Mouse (Mus musculus): Measurements from ENCODE around the gene Gm10057. TPM values are rescaled to one million over a fixed set of nuclear protein-coding genes. Genes with fewer than 3 reads are reported as not detected.
"Not testable (repeated sequence)": the region's sequence is repeated elsewhere in the genome, so short reads cannot be mapped to it uniquely, and the experiment has no call there.

The Gm10057 gene
- polyA plus RNA-seq (2016; fragmentation: Nextera tagmentation; extraction: Ambion mirVana), result not detected in 2 replicates

- not testable (repeated sequence) for H3K9me3 ChIP-seq; H3K4me1 ChIP-seq; DNase-seq (ENCODE audit: extremely low spot score, low spot score); H3K27ac ChIP-seq; H3K4me3 ChIP-seq; H3K27me3 ChIP-seq (ENCODE audit: poor library complexity, severe bottlenecking); H3K36me3 ChIP-seq (replicated peaks)
Observed at GRCm38 (mm10) chrX:154054939-154055338, at the start of gene Gm10057. TSS of gene Gm10057 (minus strand) at chrX:154055039.

DNA sequence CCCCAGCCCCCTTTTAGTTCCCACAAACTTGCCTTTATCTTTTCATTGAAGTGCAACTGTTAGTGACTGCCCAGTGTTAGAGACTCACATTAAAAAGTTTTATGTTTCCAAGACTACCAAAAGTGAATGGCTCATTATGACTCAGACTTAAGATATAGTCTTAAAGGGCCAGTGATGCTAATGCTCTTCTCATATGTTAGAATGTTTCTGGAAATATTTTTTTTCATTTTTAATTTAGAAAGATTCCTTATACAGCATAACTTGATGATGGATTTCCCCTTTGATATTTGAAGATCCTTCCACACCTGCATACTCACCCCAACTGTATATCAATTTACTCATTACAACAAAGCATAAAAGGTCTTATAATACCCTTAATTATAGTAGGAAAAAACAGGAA lies 21.1 kb downstream of the Gm10057 start, which contains the start of gene 4921511M17Rik:
4921511M17Rik (minus strand) TSS at position 101 of the 400 bp plus-strand sequence.
- H3K4me3 ChIP-seq; H3K4me1 ChIP-seq; DNase-seq (ENCODE audit: extremely low spot score, low spot score); H3K27ac ChIP-seq; H3K27me3 ChIP-seq (ENCODE audit: poor library complexity, severe bottlenecking); H3K36me3 ChIP-seq (replicated peaks); H3K9me3 ChIP-seq: not testable (repeated sequence)

- not testable (repeated sequence) for DNase-seq (ENCODE audit: extremely low spot score, low spot score); H3K4me1 ChIP-seq; H3K4me3 ChIP-seq; H3K27ac ChIP-seq; H3K9me3 ChIP-seq; H3K27me3 ChIP-seq (ENCODE audit: poor library complexity, severe bottlenecking); H3K36me3 ChIP-seq (replicated peaks)
Observed at GRCm38 (mm10) chrX:154012540-154012939, 42.3 kb downstream of the Gm10057 start, which contains the start of gene Samt1. TSS of gene Samt1 (minus strand) at chrX:154012640.

Other genes with a start within 250 kb of the Gm10057 start
- 26.7 and 27.1 TPM in 2 replicates for gene Spin2c, start 222.8 kb downstream of the Gm10057 start, polyA plus RNA-seq (2016; fragmentation: Nextera tagmentation; extraction: Ambion mirVana)
- gene Samt1, start 42.4 kb downstream of the Gm10057 start, polyA plus RNA-seq (2016; fragmentation: Nextera tagmentation; extraction: Ambion mirVana), result not detected in 2 replicates
- gene 4921511M17Rik, start 21.2 kb downstream of the Gm10057 start, polyA plus RNA-seq (2016; fragmentation: Nextera tagmentation; extraction: Ambion mirVana), result not detected in 2 replicates
- not detected in 2 replicates for gene Gm15140, start 65.6 kb upstream of the Gm10057 start, polyA plus RNA-seq (2016; fragmentation: Nextera tagmentation; extraction: Ambion mirVana)